Mouse (Mus musculus) liver, embryonic 13.5 days (tissue): ENCODE data around the gene Nek8. TPM values are rescaled to one million over a fixed set of nuclear protein-coding genes. Genes with fewer than 3 reads are reported as not detected.
"Not testable (repeated sequence)": the region's sequence is repeated elsewhere in the genome, so short reads cannot be mapped to it uniquely, and the experiment has no call there.

Experiments used
- ATAC-seq: fragments of 200-750 bp; cut with Nextera tagmentation; 2 replicates; pipeline ENCODE4 v1.8.0; 2017; ENCODE audit warnings: low read depth, mild to moderate bottlenecking, moderate number of reproducible peaks, moderate library complexity
- DNase-seq: peaks from one replicate; pipeline ENCODE4 v3.0.0; 2022
- H3K27ac ChIP-seq: fragments of 300-500 bp; sonication (generic); 2 replicates; pipeline ENCODE4 v1.5.1; 2015; ENCODE audit warnings: moderate library complexity, mild to moderate bottlenecking, inconsistent platforms
- H3K27me3 ChIP-seq: fragments of 300-500 bp; sonication (generic); 2 replicates; pipeline ENCODE4 v1.6.1; 2015; ENCODE audit warnings: mild to moderate bottlenecking, inconsistent platforms
- H3K36me3 ChIP-seq: fragments of 300-500 bp; sonication (generic); 2 replicates; pipeline ENCODE4 v1.6.1; 2015; ENCODE audit warnings: mild to moderate bottlenecking, inconsistent platforms
- H3K4me1 ChIP-seq: fragments of 300-500 bp; sonication (generic); replicated peaks from 2 replicates; pipeline ENCODE4 v1.6.1; 2015; ENCODE audit warnings: inconsistent platforms
- H3K4me2 ChIP-seq: fragments of 300-500 bp; sonication (generic); 2 replicates; pipeline ENCODE4 v1.6.1; 2015; ENCODE audit warnings: inconsistent platforms, mild to moderate bottlenecking, moderate library complexity
- H3K4me3 ChIP-seq: fragments of 300-500 bp; sonication (generic); replicated peaks from 2 replicates; pipeline ENCODE4 v1.5.1; 2015; ENCODE audit warnings: mild to moderate bottlenecking, inconsistent platforms
- H3K9ac ChIP-seq: fragments of 300-500 bp; sonication (generic); 2 replicates; pipeline ENCODE4 v1.6.1; 2015; ENCODE audit warnings: mild to moderate bottlenecking, inconsistent platforms
- H3K9me3 ChIP-seq: fragments of 300-500 bp; sonication (generic); replicated peaks from 2 replicates; pipeline ENCODE4 v1.6.1; 2016; ENCODE audit warnings: inconsistent platforms
- whole genome bisulfite sequencing: fragments of 180-500 bp; shearing (Covaris S2); methylation state at CpG from one replicate; pipeline ENCODE4 v1.1.7; 2015; ENCODE audit not compliant: insufficient replicate concordance; 5-methylcytosine and 5-hydroxymethylcytosine counted together
- polyA plus RNA-seq: library from polyadenylated mRNA; unstranded; fragments of >200 nt; fragmentation: Nextera tagmentation; extraction: Ambion mirVana; gene quantifications from 2 replicates; pipeline ENCODE4 v1.2.1, GENCODE M21; 2015

Gene Nek8
- polyA plus RNA-seq, 1 experiment from 2014 or later: 9.2 TPM

GRCm38 (mm10) chr11:78195101-78195863, 18.8 kb upstream of the Nek8 start:
- peaks cover 26% of the 10 kb centered on the region for H3K27me3 ChIP-seq
- WGBS: 66% methylated on average over 23 of the region's 23 CpGs
- peak overlapping the region; percentile 64 for H3K9ac ChIP-seq
- DNase-seq (no peak), ATAC-seq (no peak)
- peak overlapping the region; percentile 84 for H3K4me2 ChIP-seq
- H3K27ac ChIP-seq: no peak overlapping the region
- H3K4me1 ChIP-seq: peaks cover 20% of the 10 kb centered on the region
- H3K4me3 ChIP-seq: peak overlapping the region; percentile 62
- H3K9me3 ChIP-seq: no peaks in the 10 kb centered on the region
- peaks cover 4% of the 10 kb centered on the region; the same call in 1 of the 2 replicates for H3K36me3 ChIP-seq

- Histone ChIP-seq H3K9ac (peak overlapping the region; percentile 64), H3K4me1 (peaks cover 24% of the 10 kb centered on the region), H3K36me3 (peaks cover 4% of the 10 kb centered on the region; the same call in 1 of the 2 replicates), H3K4me3 (peak overlapping the region; percentile 62), H3K4me2 (peak overlapping the region; percentile 84), H3K27me3 (peaks cover 33% of the 10 kb centered on the region), H3K27ac (no peak overlapping the region), H3K9me3 (no peaks in the 10 kb centered on the region)
- ATAC-seq (peak; percentile 82), DNase-seq (peak; percentile 81)
- 2% methylated on average over 30 of the region's 30 CpGs for WGBS
These were observed 18.1 kb upstream of the Nek8 start for GRCm38 (mm10) chr11:78194411-78195100.

GRCm38 (mm10) chr11:78193113-78193512, 16.6 kb upstream of the Nek8 start, which contains the start of gene Proca1:
Gene Proca1, plus strand, starts transcription at chr11:78193392.
- peaks cover 37% of the 10 kb centered on the region for H3K4me1 ChIP-seq
- 55% methylated on average over 1 of the region's 1 CpGs for WGBS
- H3K9me3 ChIP-seq: no peaks in the 10 kb centered on the region
- peaks cover 47% of the 10 kb centered on the region for H3K27me3 ChIP-seq
- H3K27ac ChIP-seq: no peak within 1 kb of the TSS
- H3K9ac ChIP-seq: no peak within 1 kb of the TSS
- peak within 1 kb of the TSS; percentile 62 for H3K4me3 ChIP-seq
- DNase-seq: no peak
- H3K4me2 ChIP-seq: peak within 1 kb of the TSS; percentile 84
- ATAC-seq: no peak
- peaks cover 4% of the 10 kb centered on the region; the same call in 1 of the 2 replicates for H3K36me3 ChIP-seq

- no peak for DNase-seq
- no peak overlapping the region for H3K9ac ChIP-seq
- H3K9me3 ChIP-seq: no peaks in the 10 kb centered on the region
- 0 out of 2 replicates have a peak overlapping the region, but pooled peaks have one; percentile 58 for H3K4me3 ChIP-seq
- ATAC-seq: no peak
- peak overlapping the region; percentile 61; the same call in 1 of the 2 replicates for H3K4me2 ChIP-seq
- peaks cover 4% of the 10 kb centered on the region; the same call in 1 of the 2 replicates for H3K36me3 ChIP-seq
- WGBS: 57% methylated on average over 6 of the region's 6 CpGs
- H3K4me1 ChIP-seq: peaks cover 29% of the 10 kb centered on the region
- H3K27ac ChIP-seq: no peak overlapping the region
- H3K27me3 ChIP-seq: peaks cover 72% of the 10 kb centered on the region
These were observed 13.6 kb upstream of the Nek8 start for GRCm38 (mm10) chr11:78190041-78190440.

- ATAC-seq (peak; percentile 57), DNase-seq (no peak)
- peak overlapping the region; percentile 58 for H3K4me3 ChIP-seq
- WGBS: 3% methylated on average over 42 of the region's 42 CpGs
- peak overlapping the region; percentile 65 for H3K9ac ChIP-seq
- H3K4me1 ChIP-seq: peaks cover 24% of the 10 kb centered on the region
- no peaks in the 10 kb centered on the region for H3K9me3 ChIP-seq
- peaks cover 72% of the 10 kb centered on the region for H3K27me3 ChIP-seq
- H3K4me2 ChIP-seq: peak overlapping the region; percentile 61
- peak overlapping the region; percentile 69 for H3K27ac ChIP-seq
- H3K36me3 ChIP-seq: peaks cover 4% of the 10 kb centered on the region; the same call in 1 of the 2 replicates
These were observed 13.0 kb upstream of the Nek8 start for GRCm38 (mm10) chr11:78189234-78190040.

- H3K27ac ChIP-seq: peak within 1 kb of the TSS; percentile 69
- WGBS: 1% methylated on average over 78 of the region's 80 CpGs
- H3K36me3 ChIP-seq: peaks cover 4% of the 10 kb centered on the region; the same call in 1 of the 2 replicates
- H3K9ac ChIP-seq: peak within 1 kb of the TSS; percentile 65
- peaks cover 26% of the 10 kb centered on the region for H3K4me1 ChIP-seq
- H3K27me3 ChIP-seq: peaks cover 72% of the 10 kb centered on the region
- peak; percentile 32 for ATAC-seq
- H3K4me2 ChIP-seq: peak within 1 kb of the TSS; percentile 61
- no peak for DNase-seq
- H3K4me3 ChIP-seq: peak within 1 kb of the TSS; percentile 58
- H3K9me3 ChIP-seq: no peaks in the 10 kb centered on the region
These were observed 12.1 kb upstream of the Nek8 start, which contains the start of gene Rab34 for GRCm38 (mm10) chr11:78188331-78189233. Gene Rab34, plus strand, starts transcription at chr11:78188430.

GRCm38 (mm10) chr11:78184702-78185101, 8.2 kb upstream of the Nek8 start:
- not testable (repeated sequence) for H3K9me3 ChIP-seq, H3K4me3 ChIP-seq, H3K27ac ChIP-seq, ATAC-seq, H3K9ac ChIP-seq, H3K4me2 ChIP-seq, DNase-seq
- 81% methylated on average over 6 of the region's 6 CpGs for WGBS
- Histone ChIP-seq H3K4me1 (peaks cover 52% of the 10 kb centered on the region), H3K36me3 (peaks cover 30% of the 10 kb centered on the region), H3K27me3 (peaks cover 41% of the 10 kb centered on the region)

- Histone ChIP-seq H3K9ac (peak overlapping the region; percentile 99), H3K4me1 (peaks cover 52% of the 10 kb centered on the region)
These were observed 7.5 kb upstream of the Nek8 start for GRCm38 (mm10) chr11:78183884-78184514.

GRCm38 (mm10) chr11:78182961-78183844, 6.7 kb upstream of the Nek8 start, which contains the start of gene Rpl23a:
Gene Rpl23a, minus strand, starts transcription at chr11:78183584.
- Histone ChIP-seq H3K4me1 (peaks cover 47% of the 10 kb centered on the region), H3K36me3 (peaks cover 38% of the 10 kb centered on the region), H3K4me2 (peak within 1 kb of the TSS; percentile 81), H3K27me3 (peaks cover 26% of the 10 kb centered on the region), H3K9me3 (no peaks in the 10 kb centered on the region), H3K9ac (peak within 1 kb of the TSS; percentile 99), H3K4me3 (peak within 1 kb of the TSS; percentile 94), H3K27ac (peak within 1 kb of the TSS; percentile 100)
- peak; percentile 80 for DNase-seq
- under 1% methylated on average over 38 of the region's 38 CpGs for WGBS
- peak; percentile 76 for ATAC-seq

More at GRCm38 (mm10) chr11:78183884-78184514, 7.5 kb upstream of the Nek8 start:
- H3K4me2 ChIP-seq: peak overlapping the region; percentile 81
- H3K27me3 ChIP-seq: peaks cover 34% of the 10 kb centered on the region
- H3K9me3 ChIP-seq: no peaks in the 10 kb centered on the region
- no peak for DNase-seq
- peaks cover 37% of the 10 kb centered on the region for H3K36me3 ChIP-seq
- H3K27ac ChIP-seq: no peak overlapping the region
- peak overlapping the region; percentile 94 for H3K4me3 ChIP-seq
- 34% methylated on average over 10 of the region's 10 CpGs for WGBS
- no peak for ATAC-seq
